Mouse (Mus musculus) limb, embryonic 11.5 days (tissue): ENCODE measurements around the gene Dab2ip. TPM values are rescaled to one million over a fixed set of nuclear protein-coding genes. Genes with fewer than 3 reads are reported as not detected.

Experiments
- ATAC-seq: fragments of 200-750 bp; cut with Nextera tagmentation; 2 replicates; pipeline ENCODE4 v1.8.0; 2017; ENCODE audit warnings: low read depth; ENCODE audit not compliant: insufficient number of reproducible peaks, low FRiP score, low TSS enrichment
- DNase-seq: peaks from one replicate; pipeline ENCODE4 v3.0.0-alpha.2; 2015; ENCODE audit warnings: low spot score
- H3K27ac ChIP-seq: fragments of 300-500 bp; sonication (generic); replicated peaks from 2 replicates; pipeline ENCODE4 v1.5.1; 2014; ENCODE audit warnings: low read depth, mild to moderate bottlenecking, low read length
- H3K27me3 ChIP-seq: fragments of 300-500 bp; sonication (generic); 2 replicates; pipeline ENCODE4 v1.6.1; 2014; ENCODE audit warnings: mild to moderate bottlenecking, low read length, mixed read lengths; ENCODE audit not compliant: control insufficient read depth, insufficient read depth
- H3K36me3 ChIP-seq: fragments of 300-500 bp; sonication (generic); 2 replicates; pipeline ENCODE4 v1.6.1; 2014; ENCODE audit warnings: mild to moderate bottlenecking, low read length, moderate library complexity, mixed read lengths; ENCODE audit not compliant: control insufficient read depth, insufficient read depth
- H3K4me1 ChIP-seq: fragments of 300-500 bp; sonication (generic); 2 replicates; pipeline ENCODE4 v1.6.1; 2014; ENCODE audit warnings: low read length, mixed read lengths; ENCODE audit not compliant: control insufficient read depth, insufficient read depth
- H3K4me2 ChIP-seq: fragments of 300-500 bp; sonication (generic); 2 replicates; pipeline ENCODE4 v1.6.1; 2014; ENCODE audit warnings: low read depth, mild to moderate bottlenecking, moderate library complexity; ENCODE audit not compliant: severe bottlenecking
- H3K4me3 ChIP-seq: fragments of 300-500 bp; sonication (generic); 2 replicates; pipeline ENCODE4 v1.5.1; 2014; ENCODE audit warnings: low read depth, low read length
- H3K9ac ChIP-seq: fragments of 300-500 bp; sonication (generic); 2 replicates; pipeline ENCODE4 v1.6.1; 2014; ENCODE audit warnings: mild to moderate bottlenecking, low read length
- H3K9me3 ChIP-seq: fragments of 300-500 bp; sonication (generic); 2 replicates; pipeline ENCODE4 v1.6.1; 2016; ENCODE audit warnings: low read length; ENCODE audit not compliant: control insufficient read depth
- WGBS: fragments of 180-500 bp; shearing (Covaris S2); extraction: QIAGEN DNeasy Blood & Tissue Kit; methylation state at CpG from one replicate; pipeline ENCODE4 v1.1.7; 2014; 5-methylcytosine and 5-hydroxymethylcytosine counted together
- polyA plus RNA-seq: library from polyadenylated mRNA; unstranded; fragments of >200 nt; fragmentation: Nextera tagmentation; extraction: Ambion mirVana; gene quantifications from 2 replicates; pipeline ENCODE4 v1.2.1, GENCODE M21; 2014

The Dab2ip gene
- polyA plus RNA-seq, 1 experiment from 2014 or later: 53.9 TPM

GRCm38 (mm10) chr2:35692272-35692900 lies 134.3 kb downstream of the Dab2ip start:
- DNase-seq (no peak), ATAC-seq (no peak)
- H3K36me3 ChIP-seq: no peaks in the 10 kb centered on the region
- no peak overlapping the region for H3K4me2 ChIP-seq
- peak overlapping the region; percentile 4; the same call in 1 of the 2 replicates for H3K9ac ChIP-seq
- no peaks in the 10 kb centered on the region for H3K9me3 ChIP-seq
- 87% methylated on average over 11 of the region's 11 CpGs for WGBS
- H3K27ac ChIP-seq: no peak overlapping the region
- H3K4me3 ChIP-seq: no peak overlapping the region
- H3K4me1 ChIP-seq: peaks cover 69% of the 10 kb centered on the region
- no peaks in the 10 kb centered on the region for H3K27me3 ChIP-seq

- H3K4me2 ChIP-seq: no peak overlapping the region
- H3K9ac ChIP-seq: no peak overlapping the region
- DNase-seq: no peak
- H3K4me1 ChIP-seq: peaks cover 70% of the 10 kb centered on the region
- no peak overlapping the region for H3K27ac ChIP-seq
- 87% methylated on average over 7 of the region's 7 CpGs for WGBS
- H3K4me3 ChIP-seq: no peak overlapping the region
- H3K36me3 ChIP-seq: no peaks in the 10 kb centered on the region
- no peaks in the 10 kb centered on the region for H3K27me3 ChIP-seq
- ATAC-seq: no peak
- no peaks in the 10 kb centered on the region for H3K9me3 ChIP-seq
These were observed 135.0 kb downstream of the Dab2ip start for GRCm38 (mm10) chr2:35693037-35693436.

GRCm38 (mm10) chr2:35694111-35694510 lies 136.0 kb downstream of the Dab2ip start:
- ATAC-seq (no peak), DNase-seq (no peak)
- Histone ChIP-seq H3K9me3 (no peaks in the 10 kb centered on the region), H3K4me2 (no peak overlapping the region), H3K27ac (no peak overlapping the region), H3K4me3 (no peak overlapping the region), H3K9ac (no peak overlapping the region), H3K27me3 (no peaks in the 10 kb centered on the region), H3K4me1 (peaks cover 70% of the 10 kb centered on the region), H3K36me3 (no peaks in the 10 kb centered on the region)
- WGBS: 66% methylated on average over 2 of the region's 2 CpGs

- DNase-seq (no peak), ATAC-seq (no peak)
- H3K27ac ChIP-seq: peak overlapping the region; percentile 83
- 0 out of 2 replicates have a peak overlapping the region, but pooled peaks have one; percentile 5 for H3K9ac ChIP-seq
- H3K4me3 ChIP-seq: no peak overlapping the region
- H3K9me3 ChIP-seq: no peaks in the 10 kb centered on the region
- peaks cover 63% of the 10 kb centered on the region for H3K4me1 ChIP-seq
- H3K4me2 ChIP-seq: peak overlapping the region; percentile 7; the same call in 1 of the 2 replicates
- no peaks in the 10 kb centered on the region for H3K36me3 ChIP-seq
- 74% methylated on average over 7 of the region's 7 CpGs for WGBS
- no peaks in the 10 kb centered on the region for H3K27me3 ChIP-seq
These were observed 138.1 kb downstream of the Dab2ip start for GRCm38 (mm10) chr2:35696193-35696541.

GRCm38 (mm10) chr2:35696542-35697391 lies 138.7 kb downstream of the Dab2ip start:
- WGBS: 21% methylated on average over 3 of the region's 3 CpGs
- peak; percentile 76 for ATAC-seq
- H3K4me3 ChIP-seq: 0 out of 2 replicates have a peak overlapping the region, but pooled peaks have one; percentile 10

GRCm38 (mm10) chr2:35697768-35698167 lies 139.7 kb downstream of the Dab2ip start:
- no peaks in the 10 kb centered on the region; the same call in 1 of the 2 replicates for H3K36me3 ChIP-seq
- H3K27ac ChIP-seq: no peak overlapping the region; the same call in 1 of the 2 replicates
- ATAC-seq: no peak
- no peak overlapping the region for H3K9ac ChIP-seq
- H3K9me3 ChIP-seq: no peaks in the 10 kb centered on the region
- no peak overlapping the region for H3K4me2 ChIP-seq
- H3K4me1 ChIP-seq: peaks cover 55% of the 10 kb centered on the region
- no peaks in the 10 kb centered on the region for H3K27me3 ChIP-seq
- DNase-seq: no peak
- WGBS: 87% methylated on average over 3 of the region's 3 CpGs
- no peak overlapping the region for H3K4me3 ChIP-seq

More at GRCm38 (mm10) chr2:35696542-35697391, 138.7 kb downstream of the Dab2ip start:
- Histone ChIP-seq H3K27me3 (no peaks in the 10 kb centered on the region), H3K36me3 (no peaks in the 10 kb centered on the region; the same call in 1 of the 2 replicates), H3K9ac (peak overlapping the region; percentile 34), H3K9me3 (no peaks in the 10 kb centered on the region), H3K27ac (peak overlapping the region; percentile 83), H3K4me1 (peaks cover 58% of the 10 kb centered on the region), H3K4me2 (peak overlapping the region; percentile 36)
- peak; percentile 51 for DNase-seq

GRCm38 (mm10) chr2:35700966-35701365 lies 142.9 kb downstream of the Dab2ip start:
- Histone ChIP-seq H3K4me2 (no peak overlapping the region), H3K36me3 (no peaks in the 10 kb centered on the region; the same call in 1 of the 2 replicates), H3K4me3 (no peak overlapping the region), H3K9me3 (no peaks in the 10 kb centered on the region), H3K27ac (0 out of 2 replicates have a peak overlapping the region, but pooled peaks have one; percentile 21), H3K27me3 (no peaks in the 10 kb centered on the region), H3K9ac (no peak overlapping the region), H3K4me1 (peaks cover 33% of the 10 kb centered on the region)
- DNase-seq (no peak), ATAC-seq (no peak)
- 98% methylated on average over 2 of the region's 2 CpGs for WGBS

- H3K4me3 ChIP-seq: no peak overlapping the region
- 90% methylated on average over 7 of the region's 7 CpGs for WGBS
These were observed 143.9 kb downstream of the Dab2ip start for GRCm38 (mm10) chr2:35702001-35702400.

More at GRCm38 (mm10) chr2:35702001-35702400, 143.9 kb downstream of the Dab2ip start:
- H3K4me2 ChIP-seq: no peak overlapping the region
- ATAC-seq (no peak), DNase-seq (no peak)
- H3K27ac ChIP-seq: peak overlapping the region; percentile 64; the same call in 1 of the 2 replicates
- H3K27me3 ChIP-seq: no peaks in the 10 kb centered on the region
- H3K9ac ChIP-seq: no peak overlapping the region
- no peaks in the 10 kb centered on the region for H3K9me3 ChIP-seq
- no peaks in the 10 kb centered on the region; the same call in 1 of the 2 replicates for H3K36me3 ChIP-seq
- peaks cover 24% of the 10 kb centered on the region for H3K4me1 ChIP-seq
